Mouse (Mus musculus) brain, embryonic 18.5 days (tissue): ENCODE measurements around the gene Cxxc4.

Experiments used
- DNase-seq: peaks from one replicate; pipeline ENCODE4 v3.0.0-alpha.2; 2012; ENCODE audit warnings: low read depth, low spot score

Cxxc4 gene

GRCm38 (mm10) chr3:134243850-134244247 is 7.6 kb downstream of the Cxxc4 start:
- DNase-seq = no peak

GRCm38 (mm10) chr3:134254221-134254620 is 17.9 kb downstream of the Cxxc4 start:
- DNase-seq = no peak

- no peak for DNase-seq
These were observed 22.4 kb downstream of the Cxxc4 start for GRCm38 (mm10) chr3:134258715-134259114.

GRCm38 (mm10) chr3:134259300-134259699 is 23.0 kb downstream of the Cxxc4 start:
- no peak for DNase-seq

- no peak for DNase-seq
These were observed 43.4 kb downstream of the Cxxc4 start for GRCm38 (mm10) chr3:134279655-134280054.

GRCm38 (mm10) chr3:134281527-134282370 is 45.5 kb downstream of the Cxxc4 start:
- DNase-seq = no peak

GRCm38 (mm10) chr3:134295217-134295616 is 58.9 kb downstream of the Cxxc4 start:
- DNase-seq = no peak

GRCm38 (mm10) chr3:134302681-134303491 is 66.6 kb downstream of the Cxxc4 start:
- no peak for DNase-seq

GRCm38 (mm10) chr3:134303492-134303808 is 67.2 kb downstream of the Cxxc4 start:
- DNase-seq = no peak

GRCm38 (mm10) chr3:134306507-134306906 is 70.2 kb downstream of the Cxxc4 start:
- no peak for DNase-seq

- no peak for DNase-seq
These were observed 71.5 kb downstream of the Cxxc4 start for GRCm38 (mm10) chr3:134307801-134308200.
